Mouse (Mus musculus) left cerebral cortex, adult 2 months (tissue): Measurements from ENCODE around the gene Uchl5. TPM values are rescaled to one million over a fixed set of nuclear protein-coding genes. Genes with fewer than 3 reads are reported as not detected.
A peak's percentile ranks its signal among the peaks of the same experiment; 100 is the strongest.

Source experiments
- DNase-seq, 2 experiments: peaks; one replicate each; pipeline ENCODE4 v3.0.0; 2021 to 2022; ENCODE audit warnings: low spot score in 2 of 2, mixed read lengths in 1 of 2; ENCODE audit errors: extremely low spot score in 1 of 2
- H3K27ac ChIP-seq: fragments of 200-600 bp; 2 replicates; pipeline ENCODE4 v1.8.1; 2022
- H3K4me3 ChIP-seq: fragments of 200-600 bp; 2 replicates; pipeline ENCODE4 v1.8.1; 2022
- CTCF ChIP-seq: fragments of 200-600 bp; IDR thresholded peaks from 2 replicates; pipeline ENCODE4 v1.8.1; 2022; ENCODE audit warnings: antibody characterized with exemption, mild to moderate bottlenecking, moderate library complexity
- intact Hi-C: fragments of 180-260 bp; cut with DNase I; formaldehyde crosslinking; loops from one replicate; pipeline ENCODE4 v1.15.1; 2025
- total RNA-seq, 2 experiments: library from RNA; stranded (reverse); gene quantifications; 2 replicates each; pipeline ENCODE4 v1.2.3; 2021

The Uchl5 gene
- total RNA-seq, 2 experiments from 2014 or later: 36.0 to 43.2 TPM

GRCm38 (mm10) chr1:143745871-143746270, 31.2 kb upstream of the Uchl5 start:
- no peak overlapping the region for H3K27ac ChIP-seq
- no peak overlapping the region for H3K4me3 ChIP-seq
- intact Hi-C loops: no loop called here
- no peak for DNase-seq
- TF ChIP-seq CTCF: no peak

GRCm38 (mm10) chr1:143762159-143762558, 14.9 kb upstream of the Uchl5 start:
- no peak for DNase-seq
- Histone ChIP-seq H3K27ac (no peak overlapping the region), H3K4me3 (no peak overlapping the region)
- intact Hi-C loops: no loop called here
- TF ChIP-seq CTCF: no peak

GRCm38 (mm10) chr1:143764443-143764842, 12.6 kb upstream of the Uchl5 start:
- intact Hi-C loops: no loop called here
- peak; percentile 40 for TF ChIP-seq CTCF
- no peak overlapping the region for H3K27ac ChIP-seq
- H3K4me3 ChIP-seq: no peak overlapping the region
- DNase-seq: no peak

- Histone ChIP-seq H3K27ac (no peak overlapping the region), H3K4me3 (no peak overlapping the region)
- intact Hi-C loops: no loop called here
- DNase-seq: no peak
- no peak for TF ChIP-seq CTCF
Measured at GRCm38 (mm10) chr1:143765801-143766200, 11.3 kb upstream of the Uchl5 start.

GRCm38 (mm10) chr1:143766238-143766637, 10.8 kb upstream of the Uchl5 start:
- DNase-seq: no peak
- Histone ChIP-seq H3K4me3 (no peak overlapping the region), H3K27ac (no peak overlapping the region)
- intact Hi-C loops: no loop called here
- no peak for TF ChIP-seq CTCF

GRCm38 (mm10) chr1:143770444-143771109, 6.5 kb upstream of the Uchl5 start:
- Histone ChIP-seq H3K27ac (no peak overlapping the region), H3K4me3 (no peak overlapping the region)
- no peak for DNase-seq
- TF ChIP-seq CTCF: no peak
- intact Hi-C loops: no loop called here

- intact Hi-C loops: no loop called here
- H3K27ac ChIP-seq: no peak overlapping the region
- TF ChIP-seq CTCF: no peak
- no peak overlapping the region for H3K4me3 ChIP-seq
- DNase-seq: no peak
Measured at GRCm38 (mm10) chr1:143773082-143773481, 4.0 kb upstream of the Uchl5 start.

- no peak overlapping the region for H3K4me3 ChIP-seq
- no peak for DNase-seq
- TF ChIP-seq CTCF: no peak
- intact Hi-C loops: no loop called here
- no peak overlapping the region for H3K27ac ChIP-seq
Measured at GRCm38 (mm10) chr1:143773909-143774308, 3.2 kb upstream of the Uchl5 start.

- intact Hi-C loops: loop anchor here (2.0 kb wide), 1 partner anchor 75 kb away; the partner anchor contains the start of gene Cdc73
- TF ChIP-seq CTCF: no peak
Measured at GRCm38 (mm10) chr1:143777558-143778218, 616 bp downstream of the Uchl5 start.

GRCm38 (mm10) chr1:143788584-143789227, 11.6 kb downstream of the Uchl5 start:
- DNase-seq: no peak
- peak; percentile 82 for TF ChIP-seq CTCF

More at GRCm38 (mm10) chr1:143777558-143778218, 616 bp downstream of the Uchl5 start:
- H3K27ac ChIP-seq: peak overlapping the region; percentile 75
- H3K4me3 ChIP-seq: peak overlapping the region; percentile 95
- DNase-seq: no peak

GRCm38 (mm10) chr1:143803537-143803936, 26.5 kb downstream of the Uchl5 start:
- Histone ChIP-seq H3K27ac (no peak overlapping the region), H3K4me3 (no peak overlapping the region)
- intact Hi-C loops: loop anchor here (1.0 to 5.0 kb wide), 3 partner anchors 203 to 574 kb away; no protein-coding TSS in a partner anchor
- peak; percentile 66 for TF ChIP-seq CTCF
- DNase-seq: no peak

More at GRCm38 (mm10) chr1:143788584-143789227, 11.6 kb downstream of the Uchl5 start:
- intact Hi-C loops: no loop called here
- Histone ChIP-seq H3K4me3 (no peak overlapping the region), H3K27ac (no peak overlapping the region)

- intact Hi-C loops: no loop called here
- TF ChIP-seq CTCF: no peak
- Histone ChIP-seq H3K27ac (no peak overlapping the region), H3K4me3 (no peak overlapping the region)
- no peak for DNase-seq
Measured at GRCm38 (mm10) chr1:143809062-143809461, 32.0 kb downstream of the Uchl5 start.
